Mouse (Mus musculus) olfactory bulb, adult 2 months (tissue): Measurements from ENCODE around the gene Cngb1.

Experiments used
- CTCF ChIP-seq: fragments of 200-500 bp; IDR thresholded peaks from 2 replicates; pipeline ENCODE4 v1.5.1; 2012; ENCODE audit warnings: low read depth, mild to moderate bottlenecking, low read length, moderate library complexity; ENCODE audit not compliant: insufficient read depth
- POLR2A ChIP-seq: fragments of 200-500 bp; IDR thresholded peaks from 2 replicates; pipeline ENCODE4 v1.6.1; 2012; ENCODE audit warnings: mild to moderate bottlenecking, low read depth, low read length, moderate library complexity; ENCODE audit not compliant: insufficient read depth

GRCm38 (mm10) chr8:95270501-95270900 lies 35.9 kb downstream of the Cngb1 start:
- TF ChIP-seq CTCF = no peak
- TF ChIP-seq POLR2A = no peak
